Mouse (Mus musculus) hindbrain, embryonic 12.5 days (tissue): ENCODE measurements around the gene Cln3. TPM values are rescaled to one million over a fixed set of nuclear protein-coding genes. Genes with fewer than 3 reads are reported as not detected.

ENCODE experiments used
- ATAC-seq: fragments of 200-750 bp; cut with Nextera tagmentation; 2 replicates; pipeline ENCODE4 v1.8.0; 2017; ENCODE audit warnings: moderate TSS enrichment; ENCODE audit not compliant: low FRiP score
- H3K27ac ChIP-seq: fragments of 300-500 bp; sonication (generic); 2 replicates; pipeline ENCODE4 v1.5.1; 2016; ENCODE audit warnings: mild to moderate bottlenecking
- H3K27me3 ChIP-seq: fragments of 300-500 bp; sonication (generic); 2 replicates; pipeline ENCODE4 v1.6.1; 2016; ENCODE audit warnings: mild to moderate bottlenecking
- H3K36me3 ChIP-seq: fragments of 300-500 bp; sonication (generic); 2 replicates; pipeline ENCODE4 v1.6.1; 2016; ENCODE audit warnings: mild to moderate bottlenecking
- H3K4me1 ChIP-seq: fragments of 300-500 bp; sonication (generic); 2 replicates; pipeline ENCODE4 v1.6.1; 2016
- H3K4me2 ChIP-seq: fragments of 300-500 bp; sonication (generic); replicated peaks from 2 replicates; pipeline ENCODE4 v1.6.1; 2016; ENCODE audit warnings: mild to moderate bottlenecking
- H3K4me3 ChIP-seq: fragments of 300-500 bp; sonication (generic); 2 replicates; pipeline ENCODE4 v1.5.1; 2016; ENCODE audit warnings: mild to moderate bottlenecking
- H3K9ac ChIP-seq: fragments of 300-500 bp; sonication (generic); 2 replicates; pipeline ENCODE4 v1.6.1; 2016; ENCODE audit warnings: mild to moderate bottlenecking, moderate library complexity
- H3K9me3 ChIP-seq: fragments of 300-500 bp; sonication (generic); replicated peaks from 2 replicates; pipeline ENCODE4 v1.6.1; 2016; ENCODE audit warnings: mild to moderate bottlenecking
- WGBS: fragments of 180-500 bp; shearing (Covaris S2); methylation state at CpG from one replicate; pipeline ENCODE4 v1.1.7; 2016; 5-methylcytosine and 5-hydroxymethylcytosine counted together
- polyA plus RNA-seq: library from polyadenylated mRNA; unstranded; fragments of >200 nt; fragmentation: Nextera tagmentation; extraction: Ambion mirVana; gene quantifications from 2 replicates; pipeline ENCODE4 v1.2.1, GENCODE M21; 2016

The Cln3 gene
- polyA plus RNA-seq = 31.7 and 33.7 TPM in 2 replicates

- Histone ChIP-seq H3K27ac (no peak within 1 kb of the TSS), H3K9ac (no peak within 1 kb of the TSS), H3K4me2 (no peak within 1 kb of the TSS), H3K27me3 (peaks cover 29% of the 10 kb centered on the region), H3K9me3 (no peaks in the 10 kb centered on the region), H3K4me1 (peaks cover 12% of the 10 kb centered on the region), H3K4me3 (no peak within 1 kb of the TSS), H3K36me3 (no peaks in the 10 kb centered on the region)
- 75% methylated on average over 6 of the region's 6 CpGs for WGBS
- no peak for ATAC-seq
Measured at GRCm38 (mm10) chr7:126585717-126586116, at the start of gene Cln3. Gene Cln3 (minus strand): TSS chr7:126585817.

GRCm38 (mm10) chr7:126635375-126635774, 49.8 kb upstream of the Cln3 start:
- no peak for ATAC-seq
- H3K9ac ChIP-seq = no peak overlapping the region
- no peak overlapping the region for H3K27ac ChIP-seq
- H3K4me3 ChIP-seq = no peak overlapping the region
- H3K27me3 ChIP-seq = no peaks in the 10 kb centered on the region; the same call in 1 of the 2 replicates
- no peaks in the 10 kb centered on the region for H3K36me3 ChIP-seq
- H3K4me2 ChIP-seq = no peak overlapping the region
- H3K4me1 ChIP-seq = no peaks in the 10 kb centered on the region
- no peaks in the 10 kb centered on the region for H3K9me3 ChIP-seq

GRCm38 (mm10) chr7:126632478-126632877, 46.9 kb upstream of the Cln3 start:
- H3K9me3 ChIP-seq = no peaks in the 10 kb centered on the region
- no peaks in the 10 kb centered on the region for H3K4me1 ChIP-seq
- no peaks in the 10 kb centered on the region for H3K27me3 ChIP-seq
- no peak for ATAC-seq
- H3K4me2 ChIP-seq = no peak overlapping the region
- no peaks in the 10 kb centered on the region for H3K36me3 ChIP-seq
- H3K4me3 ChIP-seq = no peak overlapping the region
- H3K9ac ChIP-seq = no peak overlapping the region
- WGBS = 94% methylated on average over 2 of the region's 2 CpGs
- H3K27ac ChIP-seq = no peak overlapping the region

GRCm38 (mm10) chr7:126630824-126631518, 45.4 kb upstream of the Cln3 start, which contains the start of gene Nupr1:
Gene Nupr1 (minus strand): TSS chr7:126630861.
- Histone ChIP-seq H3K9ac (no peak within 1 kb of the TSS), H3K27ac (no peak within 1 kb of the TSS), H3K4me1 (no peaks in the 10 kb centered on the region), H3K36me3 (no peaks in the 10 kb centered on the region), H3K9me3 (no peaks in the 10 kb centered on the region), H3K27me3 (no peaks in the 10 kb centered on the region), H3K4me2 (no peak within 1 kb of the TSS), H3K4me3 (no peak within 1 kb of the TSS)
- no peak for ATAC-seq
- 91% methylated on average over 4 of the region's 4 CpGs for WGBS

GRCm38 (mm10) chr7:126629915-126630314, 44.3 kb upstream of the Cln3 start:
- no peak for ATAC-seq
- no peaks in the 10 kb centered on the region for H3K27me3 ChIP-seq
- H3K27ac ChIP-seq = no peak overlapping the region
- no peak overlapping the region for H3K9ac ChIP-seq
- 38% methylated on average over 3 of the region's 3 CpGs for WGBS
- no peaks in the 10 kb centered on the region for H3K9me3 ChIP-seq
- no peaks in the 10 kb centered on the region for H3K36me3 ChIP-seq
- H3K4me2 ChIP-seq = no peak overlapping the region
- H3K4me1 ChIP-seq = no peaks in the 10 kb centered on the region
- H3K4me3 ChIP-seq = no peak overlapping the region

- WGBS = 66% methylated on average over 6 of the region's 6 CpGs
Measured at GRCm38 (mm10) chr7:126628111-126628510, 42.5 kb upstream of the Cln3 start.

GRCm38 (mm10) chr7:126625807-126626600, 40.4 kb upstream of the Cln3 start:
- Histone ChIP-seq H3K27ac (no peak overlapping the region), H3K4me3 (no peak overlapping the region), H3K36me3 (no peaks in the 10 kb centered on the region), H3K9me3 (no peaks in the 10 kb centered on the region), H3K9ac (no peak overlapping the region), H3K4me2 (no peak overlapping the region), H3K27me3 (no peaks in the 10 kb centered on the region), H3K4me1 (0 out of 2 replicates have a peak, but pooled peaks cover 4% of the 10 kb centered on the region)
- ATAC-seq = no peak
- WGBS = 86% methylated on average over 3 of the region's 3 CpGs

More at GRCm38 (mm10) chr7:126628111-126628510, 42.5 kb upstream of the Cln3 start:
- Histone ChIP-seq H3K4me3 (no peak overlapping the region), H3K4me1 (0 out of 2 replicates have a peak, but pooled peaks cover under 1% of the 10 kb centered on the region), H3K9ac (no peak overlapping the region), H3K4me2 (no peak overlapping the region), H3K27me3 (no peaks in the 10 kb centered on the region), H3K9me3 (no peaks in the 10 kb centered on the region), H3K36me3 (no peaks in the 10 kb centered on the region), H3K27ac (no peak overlapping the region)
- ATAC-seq = no peak

- no peak for ATAC-seq
- Histone ChIP-seq H3K9ac (no peak overlapping the region), H3K4me2 (no peak overlapping the region), H3K4me1 (0 out of 2 replicates have a peak, but pooled peaks cover 4% of the 10 kb centered on the region), H3K4me3 (no peak overlapping the region), H3K9me3 (no peaks in the 10 kb centered on the region), H3K27me3 (no peaks in the 10 kb centered on the region), H3K27ac (no peak overlapping the region), H3K36me3 (no peaks in the 10 kb centered on the region)
- WGBS = 62% methylated on average over 6 of the region's 6 CpGs
Measured at GRCm38 (mm10) chr7:126625369-126625768, 39.8 kb upstream of the Cln3 start.

- no peaks in the 10 kb centered on the region for H3K36me3 ChIP-seq
- no peaks in the 10 kb centered on the region for H3K9me3 ChIP-seq
- no peak overlapping the region for H3K4me2 ChIP-seq
- H3K27ac ChIP-seq = no peak overlapping the region
- H3K4me3 ChIP-seq = no peak overlapping the region
- ATAC-seq = no peak
- H3K27me3 ChIP-seq = no peaks in the 10 kb centered on the region
- no peak overlapping the region for H3K9ac ChIP-seq
- WGBS = 70% methylated on average over 16 of the region's 16 CpGs
- 0 out of 2 replicates have a peak, but pooled peaks cover 4% of the 10 kb centered on the region for H3K4me1 ChIP-seq
Measured at GRCm38 (mm10) chr7:126624774-126625173, 39.2 kb upstream of the Cln3 start.

GRCm38 (mm10) chr7:126623381-126623780, 37.8 kb upstream of the Cln3 start:
- Histone ChIP-seq H3K4me1 (0 out of 2 replicates have a peak, but pooled peaks cover 4% of the 10 kb centered on the region), H3K4me2 (no peak overlapping the region), H3K4me3 (no peak overlapping the region), H3K27me3 (no peaks in the 10 kb centered on the region), H3K9me3 (no peaks in the 10 kb centered on the region), H3K27ac (no peak overlapping the region), H3K9ac (no peak overlapping the region), H3K36me3 (no peaks in the 10 kb centered on the region)
- ATAC-seq = no peak
- WGBS = 86% methylated on average over 1 of the region's 1 CpGs

- Histone ChIP-seq H3K4me1 (0 out of 2 replicates have a peak, but pooled peaks cover 4% of the 10 kb centered on the region), H3K4me3 (no peak overlapping the region), H3K36me3 (no peaks in the 10 kb centered on the region), H3K27me3 (no peaks in the 10 kb centered on the region), H3K4me2 (no peak overlapping the region), H3K9me3 (no peaks in the 10 kb centered on the region), H3K27ac (no peak overlapping the region), H3K9ac (no peak overlapping the region)
- 84% methylated on average over 9 of the region's 9 CpGs for WGBS
- no peak for ATAC-seq
Measured at GRCm38 (mm10) chr7:126621452-126622359, 36.1 kb upstream of the Cln3 start.
